Mouse (Mus musculus): Measurements from ENCODE around the gene Obp1b. TPM values are rescaled to one million over a fixed set of nuclear protein-coding genes. Genes with fewer than 3 reads are reported as not detected.
"Not testable (repeated sequence)": the region's sequence is repeated elsewhere in the genome, so short reads cannot be mapped to it uniquely, and the experiment has no call there.

Gene Obp1b
- total RNA-seq (2021): not detected
- long read RNA-seq, experiment 1: 0 reads
- long read RNA-seq, experiment 2: 0 reads

DNA sequence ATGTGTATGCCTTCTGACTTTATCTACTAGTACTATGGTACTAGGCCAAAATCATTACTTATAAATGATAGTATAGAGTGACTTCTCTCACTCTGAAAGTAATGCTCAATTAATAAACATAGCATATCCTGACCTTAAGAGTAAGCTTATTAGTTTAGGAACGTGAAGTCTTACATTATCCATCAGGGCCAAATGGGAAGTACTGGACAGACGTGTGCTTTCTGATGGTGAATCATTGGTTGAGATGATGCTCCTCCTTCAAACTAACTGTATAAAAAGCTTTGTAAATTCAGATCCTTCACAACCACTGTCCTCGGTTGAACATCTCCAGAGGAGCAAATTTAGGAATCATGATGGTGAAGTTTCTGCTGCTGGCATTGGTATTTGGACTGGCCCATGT, at the start of gene Obp1b:
Gene Obp1b (plus strand): TSS at position 301 of the 400 bp plus-strand sequence.
- not testable (repeated sequence) for H3K4me3 ChIP-seq

DNA sequence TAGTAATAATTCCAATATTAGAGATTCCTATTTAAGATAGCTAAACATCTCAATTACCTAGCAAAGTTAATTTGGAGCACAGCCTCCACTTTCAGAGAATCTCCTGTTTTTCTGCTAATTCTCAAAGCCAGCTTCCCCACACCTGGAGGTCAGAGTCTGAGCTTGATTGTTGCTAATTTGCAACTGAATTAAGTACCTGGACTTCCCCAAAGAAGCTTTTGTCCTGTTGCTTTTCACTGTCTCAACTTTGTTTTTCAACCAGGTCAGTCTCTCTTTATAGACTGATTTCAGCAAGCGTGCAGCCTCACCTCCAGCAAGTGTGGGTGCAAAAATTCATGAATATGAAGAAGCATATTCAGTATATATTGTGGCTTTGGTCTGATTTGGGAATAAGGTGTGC, 15.6 kb downstream of the Obp1b start:
- not testable (repeated sequence) for H3K27ac ChIP-seq; H3K4me3 ChIP-seq; DNase-seq (ENCODE audit: low spot score in 2 of 2)

More for the DNA sequence above, at the start of gene Obp1b:
- DNase-seq (ENCODE audit: low spot score in 2 of 2); H3K27ac ChIP-seq: not testable (repeated sequence)

- no peak for TF ChIP-seq CTCF (conservative IDR thresholded peaks at IDR 0.05)
- H3K27ac ChIP-seq: no peak overlapping the region
- no peak for DNase-seq (ENCODE audit: low spot score in 2 of 2)
- no peak overlapping the region for H3K4me3 ChIP-seq
These were observed 16.3 kb downstream of the Obp1b start for GRCm38 (mm10) chrX:78202829-78203228.

Other genes with a start within 250 kb of the Obp1b start
- not detected for gene Obp1a, start 95.4 kb upstream of the Obp1b start, total RNA-seq (2021)
- not detected for gene Gm5938, start 61.3 kb upstream of the Obp1b start, total RNA-seq (2021)
- gene Gm14743, start 59.1 kb downstream of the Obp1b start, total RNA-seq (2021): not detected
- gene 4930480E11Rik, start 182.9 kb downstream of the Obp1b start, total RNA-seq (2021): not detected

All from layer of hippocampus, adult 2 months (tissue).